ENCODE assay signal across 8 mouse cellular contexts in the genomic region with DNA sequence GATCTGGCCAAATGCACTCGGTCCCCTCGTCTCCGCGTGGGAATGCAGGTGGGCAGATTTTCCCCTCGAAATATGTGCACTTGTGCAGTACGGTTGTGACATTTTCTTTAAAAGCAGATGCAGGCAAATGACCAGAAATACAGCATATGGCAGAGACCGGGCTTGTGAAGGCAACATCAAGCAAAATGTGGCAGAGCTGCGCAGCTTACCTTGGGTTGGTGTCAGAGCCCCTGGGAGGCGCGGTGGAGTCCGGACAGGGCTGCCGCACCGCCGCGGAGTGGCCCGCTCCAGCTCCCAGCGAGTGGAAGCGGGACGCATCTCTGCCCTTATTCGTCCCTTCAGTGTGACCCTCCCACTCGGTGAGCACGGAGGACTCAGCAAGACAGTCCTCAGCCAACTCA. TPM values are rescaled to one million over a fixed set of nuclear protein-coding genes. Genes with fewer than 3 reads are reported as not detected.
DNase-seq lines count a peak whose midpoint lies in the region; ATAC-seq and TF ChIP-seq lines count a peak whose summit lies in the region.

A gene (minus strand): TSS at position 332 of the 401 bp plus-strand sequence.

- H3K4me2 ChIP-seq in midbrain, embryonic 13.5 days (replicated peaks) = peak within 1 kb of the TSS; percentile 99

- H3K27ac ChIP-seq in midbrain, embryonic 13.5 days = no peak within 1 kb of the TSS

- peak; percentile 65 for ATAC-seq in midbrain, embryonic 13.5 days

- H3K27me3 ChIP-seq in midbrain, embryonic 13.5 days = peaks cover 60% of the 10 kb centered on the region

- peaks cover 14% of the 10 kb centered on the region; the same call in 1 of the 2 replicates for H3K4me1 ChIP-seq in midbrain, embryonic 13.5 days (replicated peaks)
- H3K4me1 ChIP-seq in lung, adult 2 months (ENCODE audit: control insufficient read depth, insufficient read depth, low read length) = no peaks in the 10 kb centered on the region

- H3K4me3 ChIP-seq in midbrain, embryonic 13.5 days (replicated peaks) = peak within 1 kb of the TSS; percentile 64
- H3K4me3 ChIP-seq in lung, adult 2 months (replicated peaks; ENCODE audit: extremely low read depth, low read depth, low read length) = no peak within 1 kb of the TSS

- TF ChIP-seq POLR2A in lung, adult 2 months (IDR thresholded peaks at IDR 0.05; ENCODE audit: borderline replicate concordance, extremely low read depth, low read depth, low read length) = no peak

- DNase-seq in layer of hippocampus, adult 18-20 months (ENCODE audit: low spot score in 2 of 2) = peak; percentile 3 to 12
- no peak for DNase-seq in layer of hippocampus, adult 9-11 months
- DNase-seq in cerebellum, postnatal 10 days = peak; percentile 70 to 75
- peak; percentile 37 to 40 for DNase-seq in frontal cortex, postnatal 36 days (ENCODE audit: low spot score in 2 of 2)
- peak; percentile 3 for DNase-seq in left cerebral cortex, adult 11 months (ENCODE audit: low spot score)
- DNase-seq in adipocyte (ENCODE audit: low spot score) = no peak
- DNase-seq in lung, adult 2 months = no peak

- H3K36me3 ChIP-seq in midbrain, embryonic 13.5 days = no peaks in the 10 kb centered on the region

- TF ChIP-seq CTCF in lung, adult 2 months (IDR thresholded peaks at IDR 0.05; ENCODE audit: insufficient read depth, low read length) = no peak

- H3K9me3 ChIP-seq in midbrain, embryonic 13.5 days = no peaks in the 10 kb centered on the region

- WGBS in midbrain, embryonic 13.5 days = 2% methylated on average over 22 of the region's 22 CpGs
- WGBS in lung, adult 2 months = 3% methylated on average over 22 of the region's 22 CpGs

- H3K9ac ChIP-seq in midbrain, embryonic 13.5 days (replicated peaks) = peak within 1 kb of the TSS; percentile 72

RNA-seq across cellular contexts. Expression of the gene that starts here (rescaled TPM):
- total RNA-seq in layer of hippocampus, adult 18-20 months (2021) = 10 to 100 TPM; 17.8 to 19.4 TPM
- 0.73 and 0.86 TPM in 2 replicates for polyA plus RNA-seq in midbrain, embryonic 13.5 days (2015; fragmentation: Nextera tagmentation; extraction: Ambion mirVana)
- 0.06 TPM in 1 of 2 replicates, not detected in the other for polyA plus RNA-seq in lung, adult 2 months (2012; rRNA removed)

Comparison
In these comparisons a context has a peak if more than half of its experiments do, and no peak if none do; other contexts are left out.
1. DNase-seq: peak in layer of hippocampus, adult 18-20 months (2 of 2), cerebellum, postnatal 10 days (2 of 2), frontal cortex, postnatal 36 days (2 of 2) and left cerebral cortex, adult 11 months (single experiment); none in layer of hippocampus, adult 9-11 months (single experiment), adipocyte (single experiment) and lung, adult 2 months (single experiment).
2. Peak in ATAC-seq, H3K4me3 ChIP-seq, H3K9ac ChIP-seq and H3K4me2 ChIP-seq in midbrain, embryonic 13.5 days; RNA of the gene not detected or under 1 TPM.